Mouse (Mus musculus) erythroblast, adult 5-6 weeks (primary cell): ENCODE data around the gene Gtf2f2. TPM values are rescaled to one million over a fixed set of nuclear protein-coding genes. Genes with fewer than 3 reads are reported as not detected.

Experiments
- ATAC-seq: replicated peaks from 2 replicates; pipeline ENCODE4 v1.8.0; 2016; ENCODE audit warnings: moderate number of reproducible peaks, mild to moderate bottlenecking, moderate TSS enrichment, inconsistent platforms; ENCODE audit not compliant: poor library complexity, low FRiP score, severe bottlenecking
- total RNA-seq, 2 experiments: library from RNA; stranded (forward) in 1 of 2; stranded (reverse) in 1 of 2; fragments of 150-400 nt in 1 of 2; fragments of 200-764, 138-1000 nt in 1 of 2; gene quantifications; 2 replicates each; pipeline versions ENCODE4 v1.2.3 to v1.2.4; 2015 to 2017; ENCODE audit warnings: low replicate concordance in 2 of 2

The Gtf2f2 gene
- total RNA-seq, 2 experiments from 2014 or later: 1.9 to 14.8 TPM

GRCm38 (mm10) chr14:76005011-76005410, 5.7 kb downstream of the Gtf2f2 start:
- ATAC-seq: no peak

GRCm38 (mm10) chr14:76001781-76002180, 8.9 kb downstream of the Gtf2f2 start:
- ATAC-seq: no peak

GRCm38 (mm10) chr14:75998082-75998481, 12.6 kb downstream of the Gtf2f2 start:
- ATAC-seq: no peak

GRCm38 (mm10) chr14:75992371-75992770, 18.3 kb downstream of the Gtf2f2 start:
- no peak for ATAC-seq

GRCm38 (mm10) chr14:75990936-75991335, 19.7 kb downstream of the Gtf2f2 start:
- no peak for ATAC-seq

- ATAC-seq: no peak
Measured at GRCm38 (mm10) chr14:75989168-75989567, 21.5 kb downstream of the Gtf2f2 start.

- no peak for ATAC-seq
Measured at GRCm38 (mm10) chr14:75986878-75987483, 23.7 kb downstream of the Gtf2f2 start.

- no peak for ATAC-seq
Measured at GRCm38 (mm10) chr14:75985112-75985511, 25.6 kb downstream of the Gtf2f2 start.

GRCm38 (mm10) chr14:75983891-75984290, 26.8 kb downstream of the Gtf2f2 start:
- ATAC-seq: no peak

GRCm38 (mm10) chr14:75981231-75981630, 29.4 kb downstream of the Gtf2f2 start:
- no peak for ATAC-seq

- no peak for ATAC-seq
Measured at GRCm38 (mm10) chr14:75976107-75976506, 34.6 kb downstream of the Gtf2f2 start.

GRCm38 (mm10) chr14:75967291-75967690, 43.4 kb downstream of the Gtf2f2 start:
- no peak for ATAC-seq

- no peak for ATAC-seq
Measured at GRCm38 (mm10) chr14:75964433-75964832, 46.2 kb downstream of the Gtf2f2 start.

- no peak for ATAC-seq
Measured at GRCm38 (mm10) chr14:75964000-75964399, 46.7 kb downstream of the Gtf2f2 start.

- no peak for ATAC-seq
Measured at GRCm38 (mm10) chr14:75963215-75963614, 47.5 kb downstream of the Gtf2f2 start.

- ATAC-seq: no peak
Measured at GRCm38 (mm10) chr14:75962250-75962649, 48.4 kb downstream of the Gtf2f2 start.

GRCm38 (mm10) chr14:75954766-75955165, 55.9 kb downstream of the Gtf2f2 start, which contains the start of gene Kctd4:
TSS of gene Kctd4 (plus strand) at chr14:75955009.
- ATAC-seq: no peak

GRCm38 (mm10) chr14:75953011-75953410, 57.7 kb downstream of the Gtf2f2 start:
- ATAC-seq: no peak

- ATAC-seq: no peak
Measured at GRCm38 (mm10) chr14:75947674-75948073, 63.0 kb downstream of the Gtf2f2 start.

GRCm38 (mm10) chr14:75942365-75942764, 68.3 kb downstream of the Gtf2f2 start:
- ATAC-seq: no peak

- no peak for ATAC-seq
Measured at GRCm38 (mm10) chr14:75941500-75941899, 69.2 kb downstream of the Gtf2f2 start.

- no peak for ATAC-seq
Measured at GRCm38 (mm10) chr14:75937714-75938113, 73.0 kb downstream of the Gtf2f2 start.
